In the genomic region with DNA sequence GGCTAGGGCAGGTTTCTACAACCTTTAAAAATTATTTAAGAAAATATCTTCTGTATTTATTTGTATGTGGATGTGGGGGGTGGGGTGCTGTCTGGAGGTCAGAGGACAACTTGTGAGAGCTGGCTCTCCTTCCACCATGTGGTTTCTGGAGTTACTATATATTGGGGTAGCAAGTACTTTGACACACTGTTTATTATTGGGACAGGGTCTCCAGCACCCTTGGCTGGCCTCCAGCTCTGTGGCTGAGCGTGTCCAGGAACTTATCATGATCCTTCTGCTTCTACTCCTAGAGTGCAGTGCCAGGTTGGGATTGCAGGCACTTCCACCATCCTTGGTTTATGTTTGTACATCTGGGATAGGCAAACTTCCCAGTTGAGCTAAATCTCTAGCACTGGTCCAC, we compare ENCODE assay signal across 25 mouse cellular contexts. TPM values are rescaled to one million over a fixed set of nuclear protein-coding genes. Genes with fewer than 3 reads are reported as not detected.
DNase-seq lines count a peak whose midpoint lies in the region; ATAC-seq and TF ChIP-seq lines count a peak whose summit lies in the region.
"Had no signal": no experiment of that assay in that cellular context is flagged by ENCODE, and none has a peak within 500 bp of the region (broad histone marks: within the 10 kb centered on the region; RNA-seq: fewer than 3 reads in every experiment).

No protein-coding gene starts in this region.

- no peak overlapping the region for H3K4me3 ChIP-seq in gastrocnemius, adult 2 months
- no peak overlapping the region for H3K4me3 ChIP-seq in intestine, embryonic 15.5 days (replicated peaks)
- H3K4me3 ChIP-seq in intestine, postnatal 0 days (ENCODE audit: low read depth, low read length): no peak overlapping the region
- H3K4me3 ChIP-seq in myocyte: no peak overlapping the region
- H3K4me3 ChIP-seq in stomach, embryonic 15.5 days (replicated peaks): no peak overlapping the region
- no peak overlapping the region for H3K4me3 ChIP-seq in kidney, embryonic 14.5 days (ENCODE audit: low read length)
- H3K4me3 ChIP-seq: embryonic facial prominence, embryonic 15.5 days; hindbrain, embryonic 12.5 days; left cerebral cortex, adult 2 months; liver, embryonic 13.5 days; lung, embryonic 15.5 days; neural tube, embryonic 15.5 days had no signal

- no peak for DNase-seq in gastrocnemius, adult 2 months
- DNase-seq in gastrocnemius, postnatal 10 days: no peak
- DNase-seq: adrenal gland, adult 8-10 months; cerebellum, adult 2 months; cerebellum, postnatal 36 days; embryo, embryonic 11 days; kidney, adult 2 months; kidney, postnatal 10 days; liver, embryonic 13.5 days; thymus, postnatal 25 days had no signal

- no peak for TF ChIP-seq POLR2A in myocyte (IDR thresholded peaks at IDR 0.05; ENCODE audit: insufficient read length, low read depth)

- ATAC-seq in intestine, embryonic 15.5 days: peak; percentile 29; the same call in 1 of the 2 replicates
- ATAC-seq in intestine, postnatal 0 days: no peak
- ATAC-seq in stomach, embryonic 15.5 days (ENCODE audit: insufficient read depth, low FRiP score, low read depth): no peak
- no peak for ATAC-seq in kidney, embryonic 14.5 days (ENCODE audit: low FRiP score, low TSS enrichment)
- ATAC-seq: activated CD4-positive, CD25-positive, alpha-beta regulatory T cell, adult 4 months had no signal

- H3K9me3 ChIP-seq in intestine, embryonic 15.5 days: no peaks in the 10 kb centered on the region
- no peaks in the 10 kb centered on the region for H3K9me3 ChIP-seq in intestine, postnatal 0 days (ENCODE audit: control insufficient read depth)
- H3K9me3 ChIP-seq in stomach, embryonic 15.5 days: no peaks in the 10 kb centered on the region
- H3K9me3 ChIP-seq in kidney, embryonic 14.5 days (ENCODE audit: control insufficient read depth, low read length): no peaks in the 10 kb centered on the region
- H3K9me3 ChIP-seq: embryonic facial prominence, embryonic 15.5 days; hindbrain, embryonic 12.5 days; liver, embryonic 13.5 days; lung, embryonic 15.5 days; neural tube, embryonic 15.5 days had no signal

- H3K4me1 ChIP-seq in intestine, embryonic 15.5 days (replicated peaks): peaks cover 8% of the 10 kb centered on the region; the same call in 1 of the 2 replicates
- peaks cover 7% of the 10 kb centered on the region; the same call in 1 of the 2 replicates for H3K4me1 ChIP-seq in intestine, postnatal 0 days (replicated peaks; ENCODE audit: control insufficient read depth, insufficient read depth, low read length)
- peaks cover 13% of the 10 kb centered on the region; the same call in 1 of the 2 replicates for H3K4me1 ChIP-seq in stomach, embryonic 15.5 days
- H3K4me1 ChIP-seq in kidney, embryonic 14.5 days (ENCODE audit: control insufficient read depth, insufficient read depth, low read length): 0 out of 2 replicates have a peak, but pooled peaks cover 7% of the 10 kb centered on the region

- no peak overlapping the region for H3ac ChIP-seq in myocyte (ENCODE audit: control insufficient read depth, insufficient read length)

- 27% methylated on average over 1 of the region's 1 CpGs for WGBS in intestine, embryonic 15.5 days
- 37% methylated on average over 1 of the region's 1 CpGs for WGBS in intestine, postnatal 0 days
- WGBS in stomach, embryonic 15.5 days: 25% methylated on average over 1 of the region's 1 CpGs
- WGBS in kidney, embryonic 14.5 days: 57% methylated on average over 1 of the region's 1 CpGs

- intact Hi-C loops in gastrocnemius, adult 2 months (cut with DNase I): no loop called here

- H3K36me3 ChIP-seq in intestine, embryonic 15.5 days: no peaks in the 10 kb centered on the region
- no peaks in the 10 kb centered on the region; the same call in 1 of the 2 replicates for H3K36me3 ChIP-seq in intestine, postnatal 0 days (ENCODE audit: control insufficient read depth, insufficient read depth)
- H3K36me3 ChIP-seq in myocyte (ENCODE audit: control insufficient read depth, insufficient read depth): no peaks in the 10 kb centered on the region
- no peaks in the 10 kb centered on the region for H3K36me3 ChIP-seq in stomach, embryonic 15.5 days
- no peaks in the 10 kb centered on the region for H3K36me3 ChIP-seq in kidney, embryonic 14.5 days (ENCODE audit: control insufficient read depth, insufficient read depth, low read length)
- H3K36me3 ChIP-seq: embryonic facial prominence, embryonic 15.5 days; hindbrain, embryonic 12.5 days; neural tube, embryonic 15.5 days had no signal

- TF ChIP-seq CTCF in gastrocnemius, adult 2 months (IDR thresholded peaks at IDR 0.05): no peak
- TF ChIP-seq CTCF in intestine, postnatal 0 days (IDR thresholded peaks at IDR 0.05; ENCODE audit: low read depth): no peak

- no peak overlapping the region for H3K4me2 ChIP-seq in intestine, embryonic 15.5 days (replicated peaks)
- H3K4me2 ChIP-seq in intestine, postnatal 0 days (replicated peaks; ENCODE audit: low read depth): no peak overlapping the region
- peak overlapping the region; percentile 13 for H3K4me2 ChIP-seq in myocyte (ENCODE audit: low read depth)
- no peak overlapping the region for H3K4me2 ChIP-seq in stomach, embryonic 15.5 days
- H3K4me2 ChIP-seq in kidney, embryonic 14.5 days (replicated peaks; ENCODE audit: low read depth, low read length): no peak overlapping the region
- H3K4me2 ChIP-seq: embryonic facial prominence, embryonic 15.5 days; hindbrain, embryonic 12.5 days; liver, embryonic 13.5 days; lung, embryonic 15.5 days; midbrain, embryonic 11.5 days; neural tube, embryonic 15.5 days had no signal

- peaks cover 100% of the 10 kb centered on the region for H3K79me2 ChIP-seq in myocyte (ENCODE audit: control insufficient read depth, insufficient read depth)

- H3K27me3 ChIP-seq in intestine, embryonic 15.5 days (replicated peaks): no peaks in the 10 kb centered on the region
- no peaks in the 10 kb centered on the region for H3K27me3 ChIP-seq in intestine, postnatal 0 days (replicated peaks; ENCODE audit: control insufficient read depth, insufficient read depth, low read length)
- H3K27me3 ChIP-seq in myocyte (ENCODE audit: control insufficient read depth, insufficient read depth, insufficient read length): no peaks in the 10 kb centered on the region
- no peaks in the 10 kb centered on the region for H3K27me3 ChIP-seq in stomach, embryonic 15.5 days (replicated peaks)
- H3K27me3 ChIP-seq in kidney, embryonic 14.5 days (ENCODE audit: control insufficient read depth, insufficient read depth, low read length): no peaks in the 10 kb centered on the region
- H3K27me3 ChIP-seq: embryonic facial prominence, embryonic 15.5 days; hindbrain, embryonic 12.5 days; liver, embryonic 13.5 days; lung, embryonic 15.5 days; neural tube, embryonic 15.5 days had no signal

- H3K27ac ChIP-seq in gastrocnemius, adult 2 months: peak overlapping the region; percentile 44
- H3K27ac ChIP-seq in intestine, embryonic 15.5 days: no peak overlapping the region
- H3K27ac ChIP-seq in intestine, postnatal 0 days (ENCODE audit: low read depth, low read length): no peak overlapping the region
- peak overlapping the region; percentile 35; the same call in 1 of the 2 replicates for H3K27ac ChIP-seq in stomach, embryonic 15.5 days
- no peak overlapping the region for H3K27ac ChIP-seq in kidney, embryonic 14.5 days (ENCODE audit: low read depth, low read length)
- H3K27ac ChIP-seq: embryonic facial prominence, embryonic 15.5 days; hindbrain, embryonic 12.5 days; left cerebral cortex, adult 2 months; liver, embryonic 13.5 days; lung, embryonic 15.5 days; neural tube, embryonic 15.5 days had no signal

- H3K9ac ChIP-seq in intestine, embryonic 15.5 days: no peak overlapping the region
- no peak overlapping the region for H3K9ac ChIP-seq in intestine, postnatal 0 days (ENCODE audit: low read depth, low read length)
- no peak overlapping the region for H3K9ac ChIP-seq in stomach, embryonic 15.5 days
- no peak overlapping the region for H3K9ac ChIP-seq in kidney, embryonic 14.5 days (ENCODE audit: low read depth, low read length)
- H3K9ac ChIP-seq: embryonic facial prominence, embryonic 15.5 days; hindbrain, embryonic 12.5 days; liver, embryonic 13.5 days; lung, embryonic 15.5 days; neural tube, embryonic 15.5 days had no signal

TF ChIP-seq in myocyte, 11 proteins besides CTCF, POLR2A, EP300 and RAD21:
- TF ChIP-seq E2F4 (IDR thresholded peaks at IDR 0.05; ENCODE audit: insufficient read depth) (no peak), TCF12 (IDR thresholded peaks at IDR 0.05; ENCODE audit: insufficient read depth, poor library complexity, severe bottlenecking) (no peak), USF1 (IDR thresholded peaks at IDR 0.05; ENCODE audit: low read depth) (no peak)

RNA-seq across cellular contexts. Expression of a gene that starts 9.6 kb away (rescaled TPM):
- total RNA-seq in gastrocnemius, adult 2 months (2021): not detected
- total RNA-seq in gastrocnemius, postnatal 10 days (2021): not detected
- 0.69 and 1.8 TPM in 2 replicates for polyA plus RNA-seq in intestine, embryonic 15.5 days (2015; fragmentation: Nextera tagmentation; extraction: Ambion mirVana)
- 6.5 and 6.9 TPM in 2 replicates for polyA plus RNA-seq in intestine, postnatal 0 days (2015; fragmentation: Nextera tagmentation; extraction: Ambion mirVana)
- 9.7 TPM for polyA plus RNA-seq in myocyte (2012; fragmentation: generic; extraction: Trizol)
- 0.39 TPM in 1 of 2 replicates, not detected in the other for polyA plus RNA-seq in stomach, embryonic 15.5 days (2015; fragmentation: Nextera tagmentation; extraction: Ambion mirVana)
- 0.81 and 1.9 TPM in 2 replicates for polyA plus RNA-seq in kidney, embryonic 14.5 days (2014; fragmentation: Nextera tagmentation; extraction: Ambion mirVana)
- total RNA-seq: granulocyte monocyte progenitor cell, adult 5-6 weeks; midbrain, postnatal 0 days had no signal
- polyA plus RNA-seq: activated CD4-positive, CD25-positive, alpha-beta regulatory T cell, adult 4 months; cerebellum, adult 2 months; frontal cortex, adult 2 months; kidney, adult 2 months; neural tube, embryonic 15.5 days had no signal

RNA-seq across cellular contexts. Expression of a gene that starts 10.1 kb away (rescaled TPM):
- 10 to 100 TPM; 77.0 to 80.0 TPM for total RNA-seq in gastrocnemius, adult 2 months (2021)
- 10 to 100 TPM; 61.3 to 66.0 TPM for total RNA-seq in gastrocnemius, postnatal 10 days (2021)
- polyA plus RNA-seq in intestine, embryonic 15.5 days (2015; fragmentation: Nextera tagmentation; extraction: Ambion mirVana): 79.5 and 85.1 TPM in 2 replicates
- 67.9 and 70.0 TPM in 2 replicates for polyA plus RNA-seq in intestine, postnatal 0 days (2015; fragmentation: Nextera tagmentation; extraction: Ambion mirVana)
- 55.4 TPM for polyA plus RNA-seq in myocyte (2012; fragmentation: generic; extraction: Trizol)
- polyA plus RNA-seq in stomach, embryonic 15.5 days (2015; fragmentation: Nextera tagmentation; extraction: Ambion mirVana): 91.3 and 91.4 TPM in 2 replicates
- polyA plus RNA-seq in kidney, embryonic 14.5 days (2014; fragmentation: Nextera tagmentation; extraction: Ambion mirVana): 78.7 and 116 TPM in 2 replicates

Comparison
In these comparisons a context has a peak if more than half of its experiments do, and no peak if none do; other contexts are left out.
1. H3K27ac ChIP-seq: peak in gastrocnemius, adult 2 months (single experiment) and stomach, embryonic 15.5 days (single experiment); none in intestine, embryonic 15.5 days (single experiment), intestine, postnatal 0 days (single experiment) and kidney, embryonic 14.5 days (single experiment).